Comparison of ENCODE assay signal across 9 mouse cellular contexts in genomic region chr10:49807276-49807675, GRCm38 (mm10). TPM values are rescaled to one million over a fixed set of nuclear protein-coding genes. Genes with fewer than 3 reads are reported as not detected.
"Had no signal": no experiment of that assay in that cellular context is flagged by ENCODE, and none has a peak within 500 bp of the region (broad histone marks: within the 10 kb centered on the region; RNA-seq: fewer than 3 reads in every experiment).

No protein-coding gene starts in this region.

- DNase-seq: kidney, postnatal 25 days; left cerebral cortex, postnatal 4 days; lung, adult 18-20 months; right cerebral cortex, adult 18-20 months; right cerebral cortex, postnatal 25 days; thymus, postnatal 4 days had no signal

- ATAC-seq: midbrain, embryonic 16.5 days had no signal

RNA-seq across cellular contexts. Expression of gene Grik2, which starts 18.7 kb away (rescaled TPM):
- total RNA-seq: liver, adult 2 months had no signal
- polyA plus RNA-seq: liver, adult 2 months; thymus, postnatal 0 days had no signal
